25 mouse cellular contexts compared by ENCODE assay signal in the genomic region with DNA sequence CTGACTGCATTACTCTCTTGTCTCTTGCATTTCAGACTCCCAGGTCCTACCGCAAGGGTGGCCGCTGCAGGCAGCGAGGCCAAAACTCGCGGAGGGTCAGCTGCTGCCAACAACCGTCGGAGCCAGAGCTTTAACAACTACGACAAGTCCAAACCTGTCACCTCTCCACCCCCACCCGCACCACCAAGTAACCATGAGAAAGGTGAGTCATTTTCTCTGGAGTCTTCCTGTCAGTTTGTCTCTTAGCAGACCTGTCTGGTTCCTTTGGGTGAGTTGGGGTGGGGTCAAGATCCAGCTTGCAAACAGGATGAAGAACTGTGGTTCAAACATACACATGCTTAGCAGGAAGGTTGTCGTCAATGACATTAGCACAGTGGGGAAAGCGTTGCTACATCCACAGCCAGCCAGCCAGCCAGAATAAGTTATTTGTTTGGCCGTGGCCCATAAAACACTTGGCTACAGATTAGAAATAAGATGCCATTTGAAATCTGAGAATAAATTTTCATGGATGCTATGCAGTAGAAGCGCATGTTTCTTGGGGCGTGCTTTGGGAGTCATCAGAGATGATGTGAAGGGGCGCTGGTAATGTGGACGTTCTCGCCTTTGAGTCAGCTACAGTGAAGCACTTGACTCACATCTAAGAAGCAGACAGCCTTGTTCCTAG.
DNase-seq lines count a peak whose midpoint lies in the region; ATAC-seq lines count a peak whose summit lies in the region.
"Had no signal": no experiment of that assay in that cellular context is flagged by ENCODE, and none has a peak within 500 bp of the region (broad histone marks: within the 10 kb centered on the region; RNA-seq: fewer than 3 reads in every experiment).

No protein-coding gene starts in this region.

- no peak for ATAC-seq in forebrain, embryonic 15.5 days (replicated peaks)
- ATAC-seq in forebrain, embryonic 12.5 days (ENCODE audit: low FRiP score): no peak
- ATAC-seq in limb, embryonic 12.5 days (ENCODE audit: insufficient number of reproducible peaks, insufficient read depth, low FRiP score, low TSS enrichment, low read depth): no peak
- ATAC-seq in erythroid progenitor cell, adult 5-6 weeks (replicated peaks; ENCODE audit: low FRiP score, poor library complexity, severe bottlenecking): no peak
- ATAC-seq: midbrain, embryonic 13.5 days; Patski had no signal

- H3K27ac ChIP-seq in forebrain, embryonic 15.5 days (replicated peaks): peak overlapping the region; percentile 40; the same call in 1 of the 2 replicates
- H3K27ac ChIP-seq in forebrain, embryonic 12.5 days: no peak overlapping the region
- peak overlapping the region; percentile 73; the same call in 1 of the 2 replicates for H3K27ac ChIP-seq in limb, embryonic 12.5 days
- H3K27ac ChIP-seq in limb, embryonic 10.5 days: no peak overlapping the region
- H3K27ac ChIP-seq: embryonic facial prominence, embryonic 12.5 days; forebrain, embryonic 10.5 days; heart, embryonic 15.5 days; hindbrain, embryonic 15.5 days; kidney, postnatal 0 days; liver, embryonic 13.5 days; midbrain, embryonic 13.5 days had no signal

- no peak overlapping the region for H3K4me2 ChIP-seq in forebrain, embryonic 15.5 days (replicated peaks)
- H3K4me2 ChIP-seq in forebrain, embryonic 12.5 days: no peak overlapping the region
- H3K4me2 ChIP-seq in limb, embryonic 12.5 days: no peak overlapping the region
- H3K4me2 ChIP-seq: embryonic facial prominence, embryonic 12.5 days; heart, embryonic 15.5 days; hindbrain, embryonic 15.5 days; liver, embryonic 13.5 days; midbrain, embryonic 13.5 days had no signal

- H3K9ac ChIP-seq in forebrain, embryonic 15.5 days (replicated peaks): no peak overlapping the region
- H3K9ac ChIP-seq in forebrain, embryonic 12.5 days: no peak overlapping the region
- H3K9ac ChIP-seq in limb, embryonic 12.5 days (replicated peaks): no peak overlapping the region
- H3K9ac ChIP-seq: embryonic facial prominence, embryonic 12.5 days; heart, embryonic 15.5 days; hindbrain, embryonic 15.5 days; liver, embryonic 13.5 days; midbrain, embryonic 13.5 days had no signal

- DNase-seq in limb, embryonic 10.5 days (ENCODE audit: low spot score): no peak
- peak; percentile 43 for DNase-seq in NIH3T3 (ENCODE audit: low read depth)
- peak; percentile 47 for DNase-seq in fibroblast of lung, adult 2 months (ENCODE audit: low read depth)
- no peak for DNase-seq in frontal cortex, postnatal 10 days (ENCODE audit: low spot score in 2 of 2)
- DNase-seq: adrenal gland, postnatal 10 days; cerebellum, postnatal 10 days; kidney, adult 2 months; liver, embryonic 13.5 days; lung, adult 2 months; lung, postnatal 36 days; thymus, adult 18-20 months; thymus, postnatal 36 days had no signal

- H3K36me3 ChIP-seq in forebrain, embryonic 15.5 days: no peaks in the 10 kb centered on the region
- no peaks in the 10 kb centered on the region for H3K36me3 ChIP-seq in forebrain, embryonic 12.5 days (replicated peaks)
- H3K36me3 ChIP-seq in limb, embryonic 12.5 days: no peaks in the 10 kb centered on the region
- H3K36me3 ChIP-seq in limb, embryonic 10.5 days: no peaks in the 10 kb centered on the region
- H3K36me3 ChIP-seq: embryonic facial prominence, embryonic 12.5 days; forebrain, embryonic 10.5 days; heart, embryonic 15.5 days; liver, embryonic 13.5 days had no signal

- WGBS in forebrain, embryonic 15.5 days: 83% methylated on average over 17 of the region's 17 CpGs
- 94% methylated on average over 17 of the region's 17 CpGs for WGBS in forebrain, embryonic 12.5 days
- 83% methylated on average over 17 of the region's 17 CpGs for WGBS in limb, embryonic 12.5 days
- 91% methylated on average over 17 of the region's 17 CpGs for WGBS in limb, embryonic 10.5 days

- H3K4me1 ChIP-seq in forebrain, embryonic 15.5 days: peaks cover 9% of the 10 kb centered on the region; the same call in 1 of the 2 replicates
- H3K4me1 ChIP-seq in forebrain, embryonic 12.5 days: no peaks in the 10 kb centered on the region
- peaks cover 28% of the 10 kb centered on the region for H3K4me1 ChIP-seq in limb, embryonic 12.5 days (replicated peaks)
- no peaks in the 10 kb centered on the region for H3K4me1 ChIP-seq in limb, embryonic 10.5 days
- H3K4me1 ChIP-seq: heart, embryonic 15.5 days; hindbrain, embryonic 15.5 days; liver, embryonic 13.5 days; megakaryocyte, embryonic 14.5 days; midbrain, embryonic 13.5 days had no signal

- H3K9me3 ChIP-seq in forebrain, embryonic 15.5 days: no peaks in the 10 kb centered on the region
- no peaks in the 10 kb centered on the region for H3K9me3 ChIP-seq in forebrain, embryonic 12.5 days
- no peaks in the 10 kb centered on the region for H3K9me3 ChIP-seq in limb, embryonic 12.5 days
- no peaks in the 10 kb centered on the region for H3K9me3 ChIP-seq in limb, embryonic 10.5 days (replicated peaks)
- H3K9me3 ChIP-seq: embryonic facial prominence, embryonic 12.5 days; forebrain, embryonic 10.5 days; heart, embryonic 15.5 days; hindbrain, embryonic 15.5 days; liver, embryonic 13.5 days; midbrain, embryonic 13.5 days had no signal

- no peaks in the 10 kb centered on the region for H3K27me3 ChIP-seq in forebrain, embryonic 15.5 days
- H3K27me3 ChIP-seq in forebrain, embryonic 12.5 days: no peaks in the 10 kb centered on the region
- peaks cover 3% of the 10 kb centered on the region; the same call in 1 of the 2 replicates for H3K27me3 ChIP-seq in limb, embryonic 12.5 days
- no peaks in the 10 kb centered on the region for H3K27me3 ChIP-seq in limb, embryonic 10.5 days (ENCODE audit: low read depth, poor library complexity, severe bottlenecking)
- H3K27me3 ChIP-seq: embryonic facial prominence, embryonic 12.5 days; heart, embryonic 15.5 days; hindbrain, embryonic 15.5 days; liver, embryonic 13.5 days; megakaryocyte, embryonic 14.5 days; midbrain, embryonic 13.5 days; Patski had no signal

- no peak overlapping the region for H3K4me3 ChIP-seq in forebrain, embryonic 15.5 days
- no peak overlapping the region for H3K4me3 ChIP-seq in forebrain, embryonic 12.5 days (replicated peaks)
- H3K4me3 ChIP-seq in limb, embryonic 12.5 days (replicated peaks): no peak overlapping the region
- H3K4me3 ChIP-seq in limb, embryonic 10.5 days: no peak overlapping the region
- H3K4me3 ChIP-seq: embryonic facial prominence, embryonic 12.5 days; forebrain, embryonic 10.5 days; heart, embryonic 15.5 days; hindbrain, embryonic 15.5 days; left cerebral cortex, adult 2 months; liver, embryonic 13.5 days; megakaryocyte, embryonic 14.5 days; midbrain, embryonic 13.5 days had no signal

Comparison
In these comparisons a context has a peak if more than half of its experiments do, and no peak if none do; other contexts are left out.
1. H3K27ac ChIP-seq: peak in forebrain, embryonic 15.5 days (single experiment) and limb, embryonic 12.5 days (single experiment); none in forebrain, embryonic 12.5 days (single experiment) and limb, embryonic 10.5 days (single experiment).
2. DNase-seq: peak in NIH3T3 (single experiment) and fibroblast of lung, adult 2 months (single experiment); none in limb, embryonic 10.5 days (single experiment) and frontal cortex, postnatal 10 days (0 of 2).